Mouse (Mus musculus): ENCODE measurements around the gene Spg11.
A peak's percentile ranks its signal among the peaks of the same experiment; 100 is the strongest.

- TF ChIP-seq POLR2A (IDR thresholded peaks at IDR 0.05; ENCODE audit: borderline replicate concordance, extremely low read depth, insufficient read depth, insufficient read length, poor library complexity, severe bottlenecking) (no peak), CTCF (IDR thresholded peaks at IDR 0.05; ENCODE audit: borderline replicate concordance, extremely low read depth, insufficient read depth, insufficient read length) (peak; percentile 17; the same call in 1 of the 2 replicates)
Measured at GRCm38 (mm10) chr2:122141332-122141967, 23.3 kb upstream of the Spg11 start.
